Mouse (Mus musculus) thymus, postnatal 10 days (tissue): ENCODE data around the gene Ppfia3.
A peak's percentile ranks its signal among the peaks of the same experiment; 100 is the strongest.

Experiments used
- DNase-seq, 2 experiments: peaks; one replicate each; pipeline ENCODE4 v3.0.0; 2021; ENCODE audit warnings: low spot score in 2 of 2

Gene Ppfia3

DNA sequence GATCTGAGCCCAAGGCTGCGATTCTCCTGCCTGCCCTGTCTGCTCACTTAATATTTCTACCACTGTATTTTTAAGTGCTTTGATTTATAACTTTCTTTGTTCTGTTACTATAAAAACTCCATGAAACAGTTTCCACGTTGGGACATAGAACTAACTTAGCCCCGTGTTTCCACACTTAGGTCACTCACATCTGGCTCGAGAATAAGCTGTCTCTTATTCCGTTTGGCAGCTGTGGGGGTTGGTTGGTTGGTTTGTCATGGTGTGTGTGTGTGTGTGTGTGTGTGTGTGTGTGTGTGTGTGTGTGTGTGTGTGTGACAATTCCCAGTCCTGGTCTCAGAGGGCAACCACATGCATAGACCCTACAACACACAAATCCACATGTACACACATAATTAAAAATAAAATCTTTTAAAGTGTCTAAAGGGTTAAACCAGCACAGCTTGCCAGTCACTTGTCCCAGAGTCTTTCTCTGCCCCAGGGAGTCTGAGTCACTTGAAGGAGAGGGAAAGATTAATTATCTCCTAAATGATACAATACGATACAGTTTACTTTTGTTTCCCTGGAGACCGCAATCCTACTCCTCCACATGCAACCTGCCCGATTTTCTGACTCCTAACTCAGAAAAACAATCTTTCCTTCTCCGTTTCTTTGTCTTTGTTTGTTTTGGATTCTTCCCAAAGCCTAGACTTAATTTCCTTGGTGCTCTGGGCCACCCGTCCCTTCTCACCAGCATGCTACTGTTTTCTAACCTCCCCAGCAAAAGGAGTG lies 53.9 kb downstream of the Ppfia3 start:
- no peak for DNase-seq

DNA sequence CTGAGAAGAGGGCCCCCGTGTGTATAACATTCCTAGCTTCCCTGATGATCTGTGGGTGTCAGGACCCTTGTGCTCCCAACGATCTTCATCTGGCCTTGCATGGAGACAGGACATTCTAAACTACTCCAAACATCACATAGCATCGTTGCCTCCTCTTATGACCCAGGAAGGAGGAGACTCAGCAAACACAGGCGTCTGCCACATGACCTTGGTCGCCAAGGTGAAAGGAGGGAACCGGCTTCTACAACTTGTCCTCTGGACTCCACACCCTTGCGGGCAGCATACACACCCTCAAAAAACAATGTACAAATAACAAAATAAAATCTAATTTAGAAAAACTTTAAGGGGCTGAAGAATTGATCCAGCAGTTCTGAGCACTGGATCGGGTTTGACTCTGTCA lies 54.8 kb downstream of the Ppfia3 start:
- DNase-seq, result no peak

DNA sequence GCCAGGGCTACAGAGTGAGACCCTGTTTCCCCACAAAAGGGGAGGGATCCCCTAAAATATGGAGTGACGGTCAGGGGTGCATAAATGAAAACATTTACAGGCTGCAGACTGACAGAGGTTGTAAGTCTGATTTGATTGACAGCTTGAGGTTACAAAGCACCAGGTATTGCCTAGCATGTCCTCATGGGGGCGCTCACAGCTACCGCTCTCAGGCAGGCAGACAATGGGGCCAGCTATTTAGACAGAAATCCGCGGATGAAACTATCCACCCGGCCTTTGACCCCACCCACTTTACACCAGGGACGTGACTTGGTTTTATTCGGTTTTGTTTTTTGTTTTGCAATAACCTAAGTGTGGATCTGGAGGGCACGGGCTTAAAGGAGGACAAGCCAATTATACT lies 57.4 kb downstream of the Ppfia3 start:
- DNase-seq, result peak in 1 of 2 experiments; percentile 52

DNA sequence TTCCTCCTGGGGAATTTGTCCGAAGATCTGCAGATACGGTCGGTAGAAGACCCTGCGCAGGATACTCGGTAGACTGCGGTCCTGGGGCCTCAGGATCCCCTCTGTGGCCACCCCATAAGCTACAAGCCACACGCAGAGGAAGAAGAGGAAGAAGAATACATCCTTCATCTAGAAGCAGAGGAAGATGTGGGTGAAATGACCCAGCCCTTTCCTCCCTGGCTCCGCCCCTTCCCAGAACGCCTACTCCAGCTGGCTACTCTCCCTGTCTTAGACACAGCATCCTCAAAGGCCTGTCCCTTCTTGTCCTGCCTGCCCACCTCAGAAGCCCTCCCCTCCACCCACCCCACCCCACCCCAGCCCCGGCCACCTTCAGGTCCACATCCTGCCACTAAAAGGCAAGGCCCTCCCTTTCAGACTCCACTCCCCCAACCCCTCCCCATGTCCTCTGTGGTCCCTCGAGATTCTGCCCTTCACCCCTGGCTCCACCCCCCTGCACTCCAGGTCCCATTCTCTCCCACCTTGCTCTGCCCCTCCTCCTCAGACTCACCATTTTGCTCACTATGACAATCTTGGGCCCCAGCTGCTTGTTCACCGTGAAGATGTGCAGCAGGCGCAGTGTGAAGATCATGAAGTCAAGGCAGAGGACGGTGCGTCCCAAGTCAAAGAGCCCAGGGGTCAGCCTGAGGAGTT lies 58.1 kb downstream of the Ppfia3 start:
- no peak for DNase-seq

DNA sequence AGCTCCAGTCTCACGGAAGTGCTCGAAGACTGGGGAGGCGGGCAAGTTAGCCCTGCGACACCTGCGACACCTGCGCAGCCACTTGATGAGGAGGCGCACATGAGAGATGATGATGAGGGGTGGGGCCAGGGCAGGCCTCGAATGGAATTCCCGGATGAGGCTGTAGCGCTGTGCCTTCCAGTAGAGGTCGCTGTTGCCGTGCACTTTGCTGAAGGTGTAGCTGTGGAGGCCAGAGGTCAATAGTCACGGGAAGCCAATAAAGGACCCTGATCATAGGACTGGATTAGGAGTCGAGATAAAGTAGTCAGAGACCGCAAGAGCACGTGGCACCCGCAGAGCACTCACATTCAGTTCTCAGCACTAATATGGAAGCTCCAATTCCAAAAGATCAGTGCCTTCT lies 61.5 kb downstream of the Ppfia3 start:
- DNase-seq, result peak; percentile 11 to 60

DNA sequence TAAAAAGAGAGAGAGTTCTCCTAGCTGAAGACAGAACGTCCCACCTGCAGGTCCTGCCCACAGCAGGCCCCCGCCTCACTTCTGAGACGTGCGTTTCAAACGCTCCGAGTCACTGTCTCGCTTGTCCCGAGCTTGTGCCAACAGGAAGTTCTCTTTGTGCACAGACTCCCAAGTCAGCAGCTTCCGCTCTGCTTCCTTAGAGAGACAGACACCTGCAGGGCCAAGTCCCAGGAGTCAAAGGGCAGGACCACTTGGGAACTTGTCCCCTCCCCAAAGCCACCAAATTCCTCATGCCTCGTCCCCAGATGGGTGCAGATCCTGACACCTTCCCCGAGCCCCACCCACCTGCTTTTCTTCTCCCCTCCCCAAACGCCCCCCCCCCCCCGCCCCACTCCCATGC lies 62.0 kb downstream of the Ppfia3 start:
- DNase-seq, result no peak

DNA sequence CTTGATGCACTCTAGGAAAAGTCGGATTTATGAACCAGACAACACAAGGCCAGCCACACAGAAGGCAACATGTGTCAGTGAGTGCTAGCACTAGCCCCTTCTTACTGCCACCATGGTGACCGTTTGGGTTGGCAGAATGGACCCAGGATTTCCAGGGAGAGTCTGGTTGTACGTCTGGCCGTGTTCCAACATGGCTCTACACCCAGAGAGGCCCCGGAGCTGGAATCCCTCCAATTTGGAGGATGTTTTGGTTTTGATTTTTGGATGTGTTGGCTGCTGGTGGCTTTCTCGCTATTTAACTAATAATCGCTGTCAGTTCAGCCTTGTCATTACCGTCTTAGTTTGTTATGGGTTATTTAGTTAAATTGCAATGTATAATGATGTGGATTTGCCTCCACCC lies 64.2 kb downstream of the Ppfia3 start:
- DNase-seq, result no peak

DNA sequence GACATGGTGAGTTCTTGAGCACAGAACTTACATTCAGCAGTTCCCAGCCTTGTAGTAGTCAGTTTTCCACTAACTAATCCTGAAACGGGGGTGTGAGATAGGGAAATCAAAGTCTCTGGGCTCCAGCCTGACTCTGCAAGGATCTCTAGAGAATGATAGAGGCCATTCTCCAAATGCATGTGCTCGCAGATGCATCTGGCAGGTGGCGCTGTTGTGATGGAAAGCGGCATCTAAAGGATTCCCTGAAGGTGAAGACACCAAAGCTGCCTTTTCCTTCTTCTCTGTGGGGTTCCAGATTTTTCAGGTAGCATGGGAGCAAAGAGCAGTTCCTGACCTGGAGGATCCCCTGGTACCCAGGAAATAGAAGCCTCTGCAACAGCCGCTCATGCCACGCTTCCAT lies 66.5 kb downstream of the Ppfia3 start:
- peak in 1 of 2 experiments; percentile 42 for DNase-seq

DNA sequence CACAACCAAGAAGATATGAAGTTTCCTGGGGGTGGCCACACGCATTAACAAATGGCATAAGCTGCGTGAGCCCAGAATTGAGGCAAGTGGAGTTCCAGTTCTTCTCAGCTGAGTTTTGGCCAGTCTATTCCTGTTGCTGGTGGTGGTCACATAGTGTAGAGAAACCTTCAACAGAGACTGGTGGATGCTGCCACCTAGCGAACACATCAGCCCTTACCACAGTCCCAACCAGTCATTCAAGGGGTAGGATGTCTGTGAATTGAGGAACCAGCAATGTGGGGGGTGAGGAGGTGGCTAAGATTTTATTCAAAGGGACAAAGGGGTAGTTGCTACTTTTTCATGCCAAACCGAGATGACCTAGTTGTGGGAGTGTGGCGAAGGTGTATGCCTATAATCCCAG lies 67.1 kb downstream of the Ppfia3 start:
- DNase-seq, result peak in 1 of 2 experiments; percentile 28

DNA sequence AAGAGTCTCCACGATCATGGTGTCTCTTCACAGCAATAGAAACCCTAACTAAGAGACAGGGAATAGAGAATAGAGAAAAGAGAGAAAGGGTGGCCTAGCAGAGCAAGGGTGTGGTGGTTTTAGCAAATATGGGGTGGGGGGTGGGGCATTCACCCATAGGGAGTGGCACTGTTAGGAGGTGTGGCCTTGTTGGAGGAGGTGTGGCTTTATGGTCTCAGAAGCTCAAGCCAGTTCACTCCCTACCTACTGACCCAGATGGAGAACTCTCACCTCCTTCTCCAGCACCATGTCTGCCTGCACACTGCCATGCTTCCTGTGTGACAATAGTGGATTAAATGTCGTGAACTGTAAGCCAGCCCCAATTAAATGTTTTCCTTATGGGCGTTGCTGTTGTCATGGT lies 69.3 kb downstream of the Ppfia3 start:
- no peak for DNase-seq

DNA sequence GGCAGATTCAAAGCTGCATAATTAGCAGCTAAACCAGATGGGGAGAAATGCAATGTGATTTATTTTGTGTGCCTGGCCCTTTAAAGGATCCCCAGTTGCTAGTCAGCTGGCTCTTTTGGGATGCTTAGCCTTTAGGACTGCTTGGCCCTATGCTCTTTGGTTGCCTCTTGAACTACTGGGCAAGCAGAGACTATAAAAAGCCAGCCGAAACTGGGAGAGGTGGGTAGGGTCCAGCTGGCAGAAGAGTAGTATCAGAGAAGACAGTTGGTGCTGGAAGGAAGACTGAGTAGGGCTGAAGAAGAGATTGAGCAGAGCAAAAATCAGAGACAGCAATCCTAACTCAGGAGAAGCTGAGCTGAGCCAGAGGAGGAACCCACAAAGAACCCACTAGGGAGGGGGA lies 70.2 kb downstream of the Ppfia3 start:
- no peak for DNase-seq
